Mouse (Mus musculus): ENCODE measurements around the gene Pde8b.
"Not testable (repeated sequence)": the region's sequence is repeated elsewhere in the genome, so short reads cannot be mapped to it uniquely, and the experiment has no call there.

The Pde8b gene

DNA sequence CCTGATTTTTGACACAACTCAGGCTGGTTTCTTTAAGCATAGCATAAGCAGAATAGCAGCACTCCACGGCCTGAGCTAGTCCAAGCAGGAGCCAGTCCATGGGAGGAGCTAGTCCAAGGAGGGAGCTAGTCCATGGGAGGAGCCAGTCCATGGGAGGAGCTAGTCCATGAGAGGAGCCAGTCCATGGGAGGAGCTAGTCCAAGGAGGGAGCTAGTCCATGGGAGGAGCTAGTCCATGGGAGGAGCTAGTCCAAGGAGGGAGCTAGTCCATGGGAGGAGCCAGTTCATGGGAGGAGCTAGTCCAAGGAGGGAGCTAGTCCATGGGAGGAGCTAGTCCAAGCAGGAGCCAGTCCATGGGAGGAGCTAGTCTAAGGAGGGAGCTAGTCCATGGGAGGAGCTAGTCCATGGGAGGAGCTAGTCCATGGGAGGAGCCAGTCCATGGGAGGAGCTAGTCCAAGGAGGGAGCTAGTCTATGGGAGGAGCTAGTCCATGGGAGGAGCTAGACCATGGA is 34.4 kb downstream of the Pde8b start:
- not testable (repeated sequence) for DNase-seq

DNA sequence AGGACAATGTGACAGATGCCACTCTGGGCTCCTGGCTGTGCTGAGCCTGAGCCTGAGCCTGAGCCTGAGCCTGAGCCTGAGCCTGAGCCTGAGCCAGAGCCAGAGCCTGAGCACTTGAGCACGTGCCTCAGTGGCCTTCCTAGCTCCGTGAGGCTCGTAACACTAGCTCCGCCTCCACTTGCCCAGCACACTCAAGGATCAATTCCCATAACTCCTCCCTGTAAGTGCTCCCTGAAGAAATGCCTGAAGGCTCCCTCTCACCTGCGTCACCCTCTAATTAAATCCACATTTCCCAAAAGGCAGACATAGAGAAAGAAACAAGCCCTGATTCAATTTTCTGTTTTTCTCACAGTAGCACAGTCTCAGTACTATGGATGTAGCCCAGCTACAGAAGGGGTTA is 37.8 kb downstream of the Pde8b start:
- DNase-seq = no peak

DNA sequence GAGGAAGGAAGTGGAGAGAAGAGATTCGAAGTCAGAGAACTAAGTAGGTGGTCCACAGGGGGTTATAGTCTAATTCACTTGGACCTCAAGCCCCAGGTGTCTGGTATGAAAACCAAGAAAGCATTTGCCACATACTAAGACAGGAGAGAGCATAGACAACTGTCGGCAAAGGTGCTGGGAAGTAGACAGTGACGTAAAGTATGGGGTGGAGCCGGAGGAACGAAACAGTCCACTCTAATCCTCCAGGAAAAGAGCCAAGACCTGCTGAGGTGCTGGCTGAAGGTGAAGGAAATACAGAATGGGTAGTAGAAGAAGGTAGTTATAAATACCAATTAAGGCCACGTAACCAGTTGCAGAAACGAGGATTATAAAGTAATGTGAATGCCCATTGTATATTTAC is 42.8 kb downstream of the Pde8b start:
- DNase-seq = not testable (repeated sequence)

DNA sequence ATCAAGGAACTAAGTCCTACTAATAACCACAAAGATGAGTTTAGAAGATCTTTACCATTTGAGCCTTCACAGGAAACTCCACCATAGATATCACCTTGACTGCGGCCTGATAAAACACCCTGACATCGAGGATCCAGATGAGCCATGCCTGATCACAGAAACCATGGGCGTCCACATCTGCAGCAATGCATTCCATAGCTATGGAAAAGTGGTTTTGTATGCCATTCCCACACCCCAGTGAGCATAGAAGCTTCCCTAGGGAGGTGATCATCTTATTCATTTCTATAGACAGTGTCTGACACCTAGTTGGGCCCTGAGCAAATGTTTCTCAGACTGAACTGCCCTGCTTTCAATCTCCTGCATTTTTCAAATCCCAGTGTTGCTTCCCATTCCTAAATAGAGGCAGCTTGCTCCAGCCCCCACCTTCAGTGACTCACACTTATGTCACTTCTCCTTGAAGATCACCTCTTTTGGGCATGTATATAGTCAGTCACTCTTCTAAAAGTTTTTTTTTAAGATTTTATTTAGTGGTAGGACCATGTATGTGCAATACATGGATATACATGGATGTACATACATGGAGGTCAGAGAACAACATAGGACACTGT is 47.9 kb downstream of the Pde8b start:
- DNase-seq = no peak

DNA sequence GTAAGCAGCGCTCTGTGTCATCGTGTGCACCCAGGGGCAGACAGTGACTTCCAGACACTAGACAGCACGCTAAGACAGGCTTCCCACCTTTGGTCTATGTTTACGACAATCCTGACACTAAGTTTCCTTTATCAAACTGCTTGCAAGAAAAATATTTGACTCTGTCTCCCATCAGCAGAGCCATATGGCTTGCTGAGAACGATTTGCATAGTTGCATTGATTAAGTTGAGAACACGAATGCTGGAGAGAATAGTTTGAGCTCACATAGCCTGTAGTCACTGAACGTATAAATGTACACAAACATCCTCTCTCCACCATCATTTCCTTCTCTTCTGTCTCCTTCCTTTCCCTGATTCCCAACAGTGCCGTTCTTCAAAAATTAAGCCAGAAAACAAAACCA is 49.3 kb downstream of the Pde8b start:
- no peak for DNase-seq

DNA sequence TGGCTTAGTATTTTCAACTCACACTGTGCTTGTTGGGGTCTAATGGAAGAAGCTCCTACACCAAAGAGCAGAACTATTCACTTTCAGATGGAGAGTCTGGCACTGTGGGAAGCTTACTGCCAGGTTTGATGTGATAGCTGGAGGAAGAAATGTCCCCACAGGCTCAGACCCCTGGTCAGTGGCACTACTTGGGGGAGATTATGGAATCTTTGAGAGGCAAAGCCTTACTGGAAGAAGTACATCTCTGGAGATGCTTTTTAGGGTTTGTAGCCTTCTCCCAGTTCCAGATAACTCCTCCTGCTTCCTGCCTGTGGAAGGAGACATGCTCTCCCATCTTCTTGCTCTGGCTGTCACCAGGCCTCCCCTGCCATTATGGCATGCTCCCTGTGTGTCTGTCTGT is 50.1 kb downstream of the Pde8b start:
- no peak for DNase-seq

DNA sequence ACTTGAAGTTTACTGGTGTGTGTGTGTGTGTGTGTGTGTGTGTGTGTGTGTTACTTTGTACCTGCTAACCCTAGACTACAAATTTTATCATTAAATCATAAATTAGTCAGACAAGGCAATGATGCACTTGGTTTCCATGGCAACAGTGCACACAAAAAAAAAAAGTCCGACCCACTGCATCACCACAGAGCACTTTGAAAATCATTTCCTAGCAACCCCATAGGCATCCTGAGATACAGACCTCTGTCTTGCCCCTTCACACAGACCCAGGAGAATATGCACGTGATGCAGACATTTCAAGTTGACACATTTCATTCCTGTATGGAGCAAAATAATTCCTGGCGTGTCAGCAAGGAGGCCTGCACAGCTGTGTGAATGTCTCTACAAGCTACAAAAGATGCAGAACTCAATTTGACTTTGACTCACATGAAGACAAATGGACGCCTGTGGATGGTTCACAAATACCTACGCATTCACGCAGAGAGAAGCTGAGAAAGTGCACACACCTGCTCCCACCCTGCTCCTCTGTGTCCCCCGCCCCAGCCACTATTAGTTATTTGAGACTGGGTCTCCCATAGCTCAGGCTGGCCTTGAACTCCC is 53.9 kb downstream of the Pde8b start:
- no peak for DNase-seq

DNA sequence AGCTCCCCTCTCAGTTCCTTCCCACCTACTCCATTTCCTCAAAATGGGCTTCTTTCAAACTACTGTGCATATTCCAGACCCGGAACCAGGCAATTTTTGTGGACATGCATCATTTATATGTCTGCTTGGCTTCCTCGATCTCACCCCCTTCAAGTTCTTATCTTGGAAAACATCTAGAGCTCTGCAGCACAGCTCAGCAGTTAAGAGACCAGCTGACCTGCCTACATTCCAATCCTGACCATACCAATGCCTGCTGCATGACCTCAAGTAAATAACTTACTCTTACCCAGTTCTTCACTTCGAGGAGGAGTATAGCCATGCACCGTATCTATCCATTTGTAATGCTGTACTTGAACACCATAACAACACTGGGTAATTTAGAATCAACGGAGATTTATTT is 58.2 kb downstream of the Pde8b start:
- no peak for DNase-seq

DNA sequence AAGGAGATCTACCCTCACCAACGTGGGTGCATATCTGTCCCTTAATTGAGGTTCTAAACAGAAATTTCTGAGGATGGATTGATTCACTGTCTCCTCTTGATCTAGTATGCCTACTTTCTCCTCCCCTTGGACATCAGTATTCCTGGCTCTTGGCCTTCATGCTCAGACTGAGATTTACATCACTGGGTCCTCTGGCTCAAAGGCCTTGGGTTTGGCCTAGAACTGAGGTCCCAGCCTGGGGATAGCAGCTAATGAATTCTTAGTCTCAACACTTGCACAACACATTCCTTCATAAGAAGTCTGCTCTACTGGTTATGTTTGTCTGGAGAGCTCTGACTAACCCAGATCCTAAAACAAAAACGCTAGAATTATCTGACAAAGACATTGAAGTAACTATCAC is 61.0 kb downstream of the Pde8b start:
- no peak for DNase-seq

DNA sequence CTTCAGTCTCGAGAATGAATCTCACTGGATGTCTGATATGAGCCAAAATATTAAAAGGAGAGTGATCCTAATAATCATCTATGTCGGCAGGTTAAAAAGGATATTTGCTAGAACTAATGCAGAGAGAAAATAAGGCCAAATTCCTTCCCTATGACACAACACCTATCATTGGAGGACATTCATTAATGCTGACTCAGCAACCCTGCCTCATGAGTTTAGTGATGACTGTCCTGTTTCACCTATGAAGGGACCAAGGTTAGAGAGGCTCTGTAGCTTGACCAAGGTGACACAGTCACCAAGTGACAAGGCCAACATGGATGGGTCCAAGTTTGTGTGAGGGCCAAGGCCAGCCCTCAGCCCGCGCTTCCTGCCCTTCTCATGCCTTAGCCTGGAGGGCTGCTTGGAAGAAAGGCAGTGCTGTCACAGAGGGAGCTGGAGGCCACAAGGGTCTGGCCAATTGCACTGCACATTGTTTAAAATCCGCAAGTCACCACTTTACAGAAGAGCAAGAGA is 62.9 kb downstream of the Pde8b start:
- DNase-seq = no peak

DNA sequence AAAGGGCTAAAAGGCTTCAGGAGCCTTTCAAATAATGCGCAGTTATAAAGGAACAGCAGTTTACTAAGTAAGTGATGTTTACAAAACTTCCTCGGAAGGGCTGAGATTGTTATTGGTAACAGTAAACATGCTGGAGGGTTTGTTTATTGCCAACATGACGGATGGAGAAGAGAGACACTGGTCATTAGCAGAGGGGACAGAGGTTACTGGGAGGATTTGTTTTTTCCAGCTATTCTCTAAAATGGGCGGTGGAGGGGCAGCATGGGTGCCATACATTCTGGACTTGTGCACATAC is 63.4 kb downstream of the Pde8b start:
- DNase-seq = no peak

DNA sequence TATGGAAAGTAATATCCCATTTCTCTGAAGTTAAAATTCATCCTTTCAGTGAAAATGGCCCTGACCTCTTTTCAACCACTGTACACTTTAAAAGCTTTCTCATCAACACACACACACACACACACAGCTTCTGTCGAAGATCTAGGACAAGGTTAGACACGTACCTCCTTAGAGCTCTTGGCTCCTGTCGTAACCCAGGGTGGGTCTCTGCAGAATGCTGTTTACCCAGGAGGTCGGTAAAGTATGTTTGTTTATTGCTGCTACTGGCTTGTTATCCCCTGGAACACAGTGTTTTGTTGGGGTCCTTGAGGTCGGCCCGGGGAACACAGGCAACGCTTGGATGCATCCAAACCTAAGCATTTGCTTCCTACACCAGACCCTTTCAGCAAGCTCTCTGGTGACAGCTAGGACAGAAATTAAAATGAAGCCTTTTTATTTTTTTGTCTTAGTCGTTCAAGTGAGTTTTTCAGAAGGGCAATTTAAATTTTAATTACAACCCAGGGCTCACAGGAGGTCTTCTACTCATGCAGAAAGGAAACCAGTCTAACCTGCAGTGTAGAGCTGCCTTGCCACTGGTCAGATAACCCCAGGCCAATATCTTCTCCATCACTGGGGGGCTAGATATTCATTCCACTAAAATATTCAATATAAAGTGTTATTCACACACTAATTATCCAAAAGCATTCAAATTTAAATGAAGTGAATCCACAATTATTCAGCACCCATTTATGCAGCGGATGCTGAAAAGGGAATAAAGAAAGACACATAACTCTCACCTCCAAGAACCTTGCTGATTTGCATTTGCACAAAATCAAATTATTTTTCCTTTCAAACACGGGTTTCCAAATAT is 64.0 kb downstream of the Pde8b start:
- DNase-seq = no peak

DNA sequence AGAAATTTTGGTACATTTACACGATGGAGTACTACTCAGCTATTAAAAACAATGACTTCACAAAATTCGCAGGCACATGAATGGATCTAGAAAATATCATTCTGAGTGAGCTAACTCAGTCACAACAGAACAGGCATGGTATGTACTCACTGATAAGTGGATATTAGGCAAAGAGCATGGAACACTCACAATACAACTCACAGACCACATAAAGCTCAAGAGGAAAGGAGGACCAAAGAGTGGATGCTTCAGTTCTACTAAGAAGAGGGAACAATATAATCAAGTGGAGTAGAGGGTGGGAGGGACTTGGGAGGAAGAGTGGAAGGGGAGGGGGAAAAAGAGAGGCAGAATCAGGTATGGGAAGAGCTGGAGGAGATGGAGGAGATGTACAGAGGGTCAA is 66.5 kb downstream of the Pde8b start:
- no peak for DNase-seq

DNA sequence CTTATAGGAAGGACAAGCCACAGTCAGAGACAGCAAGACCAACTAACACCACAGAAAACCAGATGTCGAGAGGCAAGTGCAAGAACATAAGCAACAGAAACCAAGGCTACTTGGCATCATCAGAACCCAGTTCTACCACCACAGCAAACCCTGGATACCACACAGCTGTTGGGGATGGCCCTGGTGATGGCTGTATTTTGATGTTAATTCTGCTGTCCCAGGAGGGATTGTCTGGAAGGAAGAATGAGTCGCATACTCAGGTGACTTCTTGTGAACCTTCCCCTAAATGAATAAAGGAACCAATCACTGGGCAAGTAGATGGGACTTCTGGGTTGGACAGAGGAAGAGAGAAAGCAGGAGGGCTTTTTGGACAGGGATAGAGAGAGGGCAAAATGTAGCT is 69.9 kb downstream of the Pde8b start:
- DNase-seq = no peak

DNA sequence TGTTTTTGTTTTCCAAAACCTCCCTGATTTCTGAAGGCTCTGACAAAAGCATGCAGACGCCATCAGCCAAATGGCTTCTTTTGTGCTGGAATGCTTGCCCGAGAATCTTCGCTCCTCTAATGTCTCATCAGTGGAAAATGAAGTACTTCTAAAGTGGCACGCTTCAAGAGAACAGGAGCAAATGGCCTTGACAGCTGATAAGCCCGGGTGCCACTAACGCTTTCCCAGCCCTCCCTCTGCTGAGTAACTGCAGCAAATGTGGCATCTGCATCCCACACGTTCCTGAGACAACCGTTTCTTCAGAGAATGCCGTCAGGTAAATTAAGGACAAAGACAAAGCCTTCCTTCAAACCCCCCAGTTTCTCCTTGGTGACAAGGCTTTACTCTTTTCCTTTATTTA is 72.8 kb downstream of the Pde8b start:
- no peak for DNase-seq

DNA sequence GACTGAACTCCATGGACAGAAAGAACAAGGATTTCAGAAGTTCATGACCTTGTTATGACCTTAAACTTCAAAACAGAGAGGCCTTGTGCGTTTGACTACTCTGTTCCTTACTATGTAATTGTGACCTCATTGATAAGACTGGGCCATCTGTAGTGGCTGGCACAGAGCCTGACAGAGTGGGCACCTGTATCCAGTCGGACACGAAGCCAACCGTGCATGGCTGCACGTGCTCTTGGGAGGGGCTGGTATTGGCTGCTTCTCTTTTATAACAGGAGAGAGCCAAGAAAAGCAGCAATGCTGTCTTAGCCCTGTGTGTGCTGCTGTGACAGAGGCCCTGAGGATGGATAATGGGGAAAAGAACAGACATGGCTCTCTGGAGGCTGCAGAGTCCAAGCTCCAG is 73.7 kb downstream of the Pde8b start:
- peak; percentile 14 for DNase-seq

DNA sequence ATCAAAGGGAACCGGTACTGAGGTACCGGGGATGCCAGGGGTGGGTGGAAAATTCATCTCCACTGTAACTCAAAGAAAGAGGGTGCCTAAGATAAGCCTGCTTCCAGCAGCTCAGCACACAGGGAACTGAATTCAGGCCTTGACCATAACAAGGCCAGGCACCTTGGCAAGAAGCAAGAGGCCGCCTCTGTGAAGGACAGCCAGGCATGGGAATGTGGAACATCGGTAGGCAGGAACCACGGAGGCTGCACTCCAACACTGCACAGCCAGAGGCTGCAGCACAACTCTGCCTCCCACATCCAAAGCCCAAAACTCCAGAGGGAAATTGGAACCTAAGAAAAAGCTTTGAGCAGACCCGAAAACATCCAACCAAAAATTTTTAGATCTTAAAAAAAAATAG is 75.9 kb downstream of the Pde8b start:
- no peak for DNase-seq

DNA sequence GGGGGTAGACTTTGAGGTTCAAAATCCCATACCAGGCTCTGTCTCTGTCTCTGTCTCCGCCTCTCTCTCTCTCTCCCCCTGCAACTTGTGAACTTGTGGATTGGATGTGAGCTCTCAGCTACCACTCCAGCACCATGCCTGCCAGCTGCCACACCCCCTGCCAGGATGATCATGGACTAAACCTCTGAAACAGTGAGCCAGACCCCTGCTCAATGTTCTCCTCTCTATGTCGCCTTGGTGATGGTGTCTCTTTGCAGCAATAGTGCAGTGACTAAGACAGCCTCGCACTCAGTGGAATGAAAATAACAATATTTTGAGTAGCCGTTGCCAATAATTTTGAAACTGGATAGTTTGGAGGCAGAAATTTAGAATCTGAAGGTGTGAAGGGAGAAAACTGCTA is 77.8 kb downstream of the Pde8b start:
- DNase-seq = no peak

DNA sequence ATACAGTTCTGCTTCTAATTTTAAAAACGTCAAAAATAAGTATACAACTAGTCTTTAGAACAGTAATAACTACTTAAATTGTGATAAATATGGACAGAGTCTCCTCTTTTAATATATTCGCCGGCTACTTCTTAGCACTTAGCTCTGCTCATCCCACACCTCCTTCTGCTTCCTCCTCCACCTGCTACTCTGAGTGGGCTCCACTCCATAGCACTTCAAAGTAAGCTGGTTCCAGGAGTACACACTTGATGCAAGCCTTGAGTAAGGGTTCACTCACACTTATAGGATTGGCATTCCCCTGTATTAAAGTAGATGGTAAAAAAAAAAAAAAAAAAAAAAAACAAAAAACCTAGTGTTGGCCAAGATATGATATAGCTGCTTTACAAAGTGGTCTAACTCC is 89.9 kb downstream of the Pde8b start:
- DNase-seq = no peak

DNA sequence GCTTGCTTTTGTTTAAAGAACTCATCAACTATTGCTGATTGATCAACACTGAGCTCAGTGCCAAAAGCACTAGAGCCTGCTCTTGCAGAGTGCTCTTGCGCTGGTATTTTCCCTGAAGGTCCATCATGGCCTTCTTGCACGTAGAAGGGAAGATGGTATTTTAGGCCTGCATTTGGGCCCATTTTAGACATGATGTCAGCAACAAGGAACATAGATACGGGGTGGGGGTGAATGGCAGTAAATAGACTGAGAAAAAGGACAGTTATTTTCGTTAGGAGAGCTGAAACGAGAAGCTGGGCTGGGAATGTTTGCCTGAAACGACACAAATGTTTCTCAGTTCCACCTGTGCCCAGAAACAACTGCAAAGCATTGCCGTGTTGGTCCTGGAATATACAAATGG is 91.2 kb downstream of the Pde8b start:
- no peak for DNase-seq

DNA sequence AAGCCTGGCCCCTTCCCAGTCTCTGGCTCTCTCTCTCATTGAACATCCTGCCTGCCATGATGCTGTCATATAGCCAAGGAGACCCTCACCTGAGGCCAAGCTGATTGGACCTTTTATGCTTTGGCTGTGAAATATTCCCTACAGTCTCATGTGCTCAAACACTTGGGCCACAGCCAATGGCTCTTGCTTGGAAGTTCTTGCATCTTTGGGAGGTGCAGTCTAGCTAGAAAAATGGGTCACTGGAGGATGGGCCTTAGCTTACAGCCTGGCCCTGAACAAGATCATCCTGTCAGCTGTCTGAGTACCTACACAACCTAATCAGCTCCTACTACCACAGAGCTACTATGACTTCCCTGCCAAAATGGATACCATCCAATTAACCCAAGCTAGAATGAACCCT is 105.4 kb downstream of the Pde8b start:
- DNase-seq = peak; percentile 19

DNA sequence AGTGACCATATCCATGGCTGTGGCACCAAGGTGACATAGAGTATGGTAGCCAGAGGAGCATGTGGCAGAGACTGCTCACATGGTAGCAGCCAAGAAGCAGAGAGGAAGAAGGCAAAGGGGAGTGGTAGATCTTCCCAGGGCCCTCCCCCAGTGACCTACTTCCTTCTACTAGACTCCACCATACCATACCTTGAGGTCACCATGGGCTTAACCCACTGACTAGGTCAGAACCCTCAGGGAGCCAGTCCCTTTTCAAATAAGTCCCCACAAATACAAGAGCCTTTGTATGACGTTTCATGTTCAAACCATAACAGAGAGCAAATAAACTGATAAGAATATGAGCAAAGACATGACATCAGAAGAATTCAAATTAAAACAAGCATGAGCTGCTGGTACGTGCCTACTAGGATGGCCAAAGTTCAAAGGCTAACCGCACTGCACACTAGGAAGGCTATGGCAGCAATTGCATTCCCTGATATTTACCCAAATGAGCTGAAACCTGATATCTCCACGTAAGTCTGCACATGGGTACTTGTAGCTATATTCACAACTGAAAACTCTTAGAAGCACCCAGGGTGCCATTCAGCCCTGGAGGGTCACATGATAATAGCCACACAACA is 109.6 kb downstream of the Pde8b start:
- no peak for DNase-seq

DNA sequence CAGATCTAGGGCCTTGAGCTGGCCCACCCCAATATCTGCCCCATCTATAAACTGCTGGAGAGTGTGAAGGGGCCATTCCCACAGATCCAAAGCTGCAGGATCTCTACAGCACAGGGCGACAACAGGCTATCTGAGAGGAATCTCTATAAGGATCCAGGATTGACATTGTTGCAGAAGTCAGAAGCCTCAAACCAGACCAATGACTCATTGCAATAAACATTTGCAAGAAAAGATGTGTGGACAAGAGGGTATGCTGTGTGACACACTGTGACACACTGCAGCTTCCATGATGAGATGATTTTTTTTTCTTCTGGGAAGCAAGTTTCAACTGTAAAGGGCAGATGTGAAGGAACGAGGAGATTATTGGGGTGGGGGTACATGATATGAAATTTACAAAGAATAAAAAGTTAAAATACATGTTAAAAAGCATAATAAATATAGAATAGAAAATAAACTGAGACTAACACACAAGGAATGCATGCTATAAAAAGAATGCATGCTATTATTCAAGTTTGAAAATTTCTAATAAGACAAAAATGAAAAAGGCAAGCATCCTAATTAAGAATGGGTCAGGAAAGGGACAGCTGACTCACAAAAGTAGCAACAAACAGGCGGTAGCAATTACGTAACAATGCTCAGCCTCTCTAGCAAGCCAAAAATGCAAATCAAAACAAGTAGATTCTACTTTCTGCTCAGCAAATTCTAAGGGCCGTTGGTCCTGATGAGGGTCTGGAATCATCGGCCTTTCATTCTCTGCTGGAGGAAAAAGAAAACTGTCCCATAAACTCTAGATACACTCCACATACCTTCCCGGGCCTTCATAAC is 114.6 kb downstream of the Pde8b start:
- DNase-seq = no peak
